Mouse (Mus musculus) heart, embryonic 14.5 days (tissue): ENCODE data around the gene Rce1. TPM values are rescaled to one million over a fixed set of nuclear protein-coding genes. Genes with fewer than 3 reads are reported as not detected.

Experiments
- ATAC-seq: fragments of 200-750 bp; cut with Nextera tagmentation; 2 replicates; pipeline ENCODE4 v1.8.0; 2017; ENCODE audit warnings: low read depth, moderate TSS enrichment; ENCODE audit not compliant: insufficient number of reproducible peaks, insufficient read depth, low FRiP score
- H3K27ac ChIP-seq, 2 experiments: fragments of 200-500 bp in 1 of 2; fragments of 300-500 bp in 1 of 2; sonication (generic) in 1 of 2; replicated peaks in 1 of 2; 2 replicates each; pipeline ENCODE4 v1.5.1; 2012 to 2014; ENCODE audit warnings: low read depth in 2 of 2, low read length in 2 of 2, control low read depth in 1 of 2, mild to moderate bottlenecking in 1 of 2, mixed read lengths in 1 of 2; ENCODE audit not compliant: control insufficient read depth in 1 of 2, insufficient read depth in 1 of 2
- H3K27me3 ChIP-seq: fragments of 300-500 bp; sonication (generic); 2 replicates; pipeline ENCODE4 v1.6.1; 2014; ENCODE audit warnings: mild to moderate bottlenecking, low read length, control low read depth; ENCODE audit not compliant: control insufficient read depth, insufficient read depth
- H3K36me3 ChIP-seq: fragments of 300-500 bp; sonication (generic); 2 replicates; pipeline ENCODE4 v1.6.1; 2014; ENCODE audit warnings: mild to moderate bottlenecking, control low read depth, low read length, mixed read lengths; ENCODE audit not compliant: control insufficient read depth, insufficient read depth
- H3K4me1 ChIP-seq, 2 experiments: fragments of 200-500 bp in 1 of 2; fragments of 300-500 bp in 1 of 2; sonication (generic) in 1 of 2; 2 replicates each; pipeline ENCODE4 v1.6.1; 2012 to 2014; ENCODE audit warnings: low read length in 2 of 2, control low read depth in 1 of 2, mixed read lengths in 1 of 2; ENCODE audit not compliant: control insufficient read depth in 2 of 2, insufficient read depth in 2 of 2
- H3K4me2 ChIP-seq: fragments of 300-500 bp; sonication (generic); 2 replicates; pipeline ENCODE4 v1.6.1; 2014; ENCODE audit warnings: mild to moderate bottlenecking, low read length
- H3K4me3 ChIP-seq, 2 experiments: fragments of 200-500 bp in 1 of 2; fragments of 300-500 bp in 1 of 2; sonication (generic) in 1 of 2; 2 replicates each; pipeline ENCODE4 v1.5.1; 2012 to 2014; ENCODE audit warnings: low read length in 2 of 2, mild to moderate bottlenecking in 2 of 2, control low read depth in 1 of 2, low read depth in 1 of 2, moderate library complexity in 1 of 2; ENCODE audit not compliant: control insufficient read depth in 1 of 2, insufficient read depth in 1 of 2
- H3K9ac ChIP-seq: fragments of 300-500 bp; sonication (generic); 2 replicates; pipeline ENCODE4 v1.6.1; 2014; ENCODE audit warnings: mild to moderate bottlenecking, low read length
- H3K9me3 ChIP-seq: fragments of 300-500 bp; sonication (generic); 2 replicates; pipeline ENCODE4 v1.6.1; 2016; ENCODE audit warnings: low read length, control low read depth; ENCODE audit not compliant: control insufficient read depth
- WGBS: fragments of 180-500 bp; shearing (Covaris S2); extraction: QIAGEN DNeasy Blood & Tissue Kit; methylation state at CpG from one replicate; pipeline ENCODE4 v1.1.7; 2014; 5-methylcytosine and 5-hydroxymethylcytosine counted together
- microRNA-seq: library from miRNA; unstranded; fragments of <30 nt; microRNA quantifications from one replicate; pipeline ENCODE4, GENCODE M21; 2016
- polyA plus RNA-seq: library from polyadenylated mRNA; unstranded; fragments of >200 nt; fragmentation: Nextera tagmentation; extraction: Ambion mirVana; gene quantifications from 2 replicates; pipeline ENCODE4 v1.2.1, GENCODE M21; 2014

Rce1 gene
- polyA plus RNA-seq, 1 experiment from 2014 or later: 38.5 TPM

DNA sequence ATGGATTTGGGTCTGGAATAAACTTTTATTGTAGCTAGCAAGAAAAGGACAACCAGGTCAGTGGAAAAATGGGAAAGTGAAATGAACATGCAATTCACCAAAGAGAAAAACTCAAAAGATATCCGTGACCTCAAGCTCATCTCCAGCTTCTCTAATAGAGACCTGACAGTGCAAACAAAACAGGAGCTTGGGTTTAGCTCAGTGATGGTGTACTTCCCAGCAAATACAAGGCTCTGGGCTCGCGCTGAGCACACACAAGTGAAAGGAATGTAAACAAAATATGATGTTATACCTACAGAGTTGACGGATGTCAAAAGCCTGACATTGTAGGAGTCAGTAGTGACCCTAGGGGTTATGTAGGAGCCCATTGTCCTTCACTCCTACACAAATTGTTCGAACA is 46.1 kb downstream of the Rce1 start:
- 77% methylated on average over 5 of the region's 5 CpGs for WGBS
- no peaks in the 10 kb centered on the region for H3K4me1 ChIP-seq
- H3K4me3 ChIP-seq: no peak overlapping the region
- no peak for ATAC-seq
- no peaks in the 10 kb centered on the region for H3K27me3 ChIP-seq
- no peak overlapping the region for H3K9ac ChIP-seq
- no peak overlapping the region for H3K4me2 ChIP-seq
- no peak overlapping the region for H3K27ac ChIP-seq
- H3K36me3 ChIP-seq: no peaks in the 10 kb centered on the region
- H3K9me3 ChIP-seq: no peaks in the 10 kb centered on the region

DNA sequence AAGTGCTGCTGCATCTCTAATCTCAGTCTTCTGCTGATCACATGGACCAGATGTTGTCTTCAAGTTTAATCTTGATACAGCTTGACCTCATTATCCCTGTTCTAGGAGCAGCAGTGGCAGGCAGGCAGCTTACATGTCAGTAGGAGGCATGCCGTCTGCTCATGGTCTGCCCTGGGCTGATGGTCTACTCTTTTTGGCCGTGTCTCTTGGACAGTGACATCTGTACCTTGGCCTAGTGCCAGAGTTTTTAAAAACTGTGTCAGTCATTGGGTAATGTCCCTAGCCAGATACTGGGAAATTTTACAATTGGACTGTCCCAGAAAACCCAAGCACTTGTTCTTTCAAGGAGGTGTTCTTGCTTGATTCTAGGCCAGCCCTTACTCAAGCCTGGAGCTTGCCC is 46.6 kb downstream of the Rce1 start:
- 40% methylated on average over 2 of the region's 2 CpGs for WGBS
- no peak overlapping the region for H3K4me3 ChIP-seq

DNA sequence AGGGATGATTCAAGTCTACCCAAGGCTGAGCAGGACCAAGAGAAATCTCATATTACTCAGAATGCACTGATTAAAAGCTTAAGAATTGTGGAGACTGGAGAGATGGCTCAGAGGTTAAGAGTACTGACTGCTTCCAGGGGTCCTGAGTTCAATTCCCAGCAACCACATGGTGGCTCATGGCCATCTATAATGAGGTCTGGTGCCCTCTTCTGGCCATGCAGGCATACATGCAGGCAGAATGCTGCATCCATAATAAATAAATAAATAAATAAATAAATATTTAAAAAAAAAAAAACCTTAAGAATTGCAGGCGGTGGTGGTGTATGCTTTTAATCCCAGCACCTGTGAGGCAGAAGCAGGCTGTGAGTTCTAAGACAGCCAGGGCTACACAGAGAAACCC is 52.2 kb downstream of the Rce1 start:
- Histone ChIP-seq H3K9me3 (no peaks in the 10 kb centered on the region), H3K27me3 (no peaks in the 10 kb centered on the region), H3K36me3 (no peaks in the 10 kb centered on the region), H3K4me1 (peaks cover 4 to 7% of the 10 kb centered on the region in 2 experiments; a peak in 3 of 4 replicates), H3K4me2 (no peak overlapping the region), H3K27ac (no peak overlapping the region), H3K4me3 (no peak overlapping the region), H3K9ac (no peak overlapping the region)
- 89% methylated on average over 1 of the region's 1 CpGs for WGBS
- no peak for ATAC-seq

More for the DNA sequence above, 46.6 kb downstream of the Rce1 start:
- H3K4me2 ChIP-seq: no peak overlapping the region
- H3K9me3 ChIP-seq: no peaks in the 10 kb centered on the region
- no peaks in the 10 kb centered on the region for H3K27me3 ChIP-seq
- H3K27ac ChIP-seq: no peak overlapping the region
- no peak overlapping the region for H3K9ac ChIP-seq
- no peaks in the 10 kb centered on the region for H3K4me1 ChIP-seq
- ATAC-seq: no peak
- no peaks in the 10 kb centered on the region for H3K36me3 ChIP-seq

Small RNA genes within 50 kb of the gene (microRNA-seq; reads per million reads assigned to microRNA genes)
- gene Mir6986: not detected

Other genes with a start within 250 kb of the Rce1 start
- gene Kdm2a, start 227.4 kb downstream of the Rce1 start, polyA plus RNA-seq: 35.7 and 42.7 TPM in 2 replicates
- 20.0 and 24.0 TPM in 2 replicates for gene Rhod, start 186.2 kb downstream of the Rce1 start, polyA plus RNA-seq
- gene Syt12, start 148.2 kb downstream of the Rce1 start, polyA plus RNA-seq: 0.88 and 0.95 TPM in 2 replicates
- gene 2010003K11Rik, start 127.1 kb downstream of the Rce1 start, polyA plus RNA-seq: not detected in 2 replicates
- gene Pcx, start 115.2 kb downstream of the Rce1 start, polyA plus RNA-seq: 8.2 and 8.7 TPM in 2 replicates
- gene Lrfn4, start 10.0 kb downstream of the Rce1 start, polyA plus RNA-seq: 5.1 and 6.1 TPM in 2 replicates
- gene Gm960, start 73.0 kb upstream of the Rce1 start, polyA plus RNA-seq: 1.1 TPM in 2 replicates
- gene Sptbn2, start 85.5 kb upstream of the Rce1 start, polyA plus RNA-seq: 0.24 and 0.27 TPM in 2 replicates
- gene Rbm4b, start 130.9 kb upstream of the Rce1 start, polyA plus RNA-seq: 34.1 and 35.2 TPM in 2 replicates
- gene Rbm4, start 168.3 kb upstream of the Rce1 start, polyA plus RNA-seq: 55.9 and 63.1 TPM in 2 replicates
- gene Gm21992, start 186.0 kb upstream of the Rce1 start, polyA plus RNA-seq: 20.9 and 24.4 TPM in 2 replicates
- gene Rbm14, start 186.0 kb upstream of the Rce1 start, polyA plus RNA-seq: 41.5 and 42.6 TPM in 2 replicates
- 38.8 and 39.0 TPM in 2 replicates for gene Ccs, start 213.7 kb upstream of the Rce1 start, polyA plus RNA-seq
- gene Ccdc87, start 213.7 kb upstream of the Rce1 start, polyA plus RNA-seq: not detected in 2 replicates
- gene Ctsf, start 229.5 kb upstream of the Rce1 start, polyA plus RNA-seq: 36.9 and 39.2 TPM in 2 replicates